7 mouse cellular contexts compared by ENCODE assay signal in genomic region chr6:114494987-114495386, GRCm38 (mm10).
DNase-seq lines count a peak whose midpoint lies in the region.
"Not testable (repeated sequence)": the region's sequence is repeated elsewhere in the genome, so short reads cannot be mapped to it uniquely, and the experiment has no call there.

No protein-coding gene starts in this region.

- WGBS in forebrain, embryonic 10.5 days: 27% methylated on average over 11 of the region's 12 CpGs

- not testable (repeated sequence) for H3K27me3 ChIP-seq in forebrain, embryonic 10.5 days (ENCODE audit: poor library complexity, severe bottlenecking)

- H3K4me3 ChIP-seq in forebrain, embryonic 10.5 days: not testable (repeated sequence)

- peak; percentile 23 for DNase-seq in ES-CJ7 (ENCODE audit: low read depth, low spot score)
- DNase-seq in adrenal gland, postnatal 10 days: peak; percentile 54
- not testable (repeated sequence) for DNase-seq in forebrain, embryonic 10.5 days (ENCODE audit: extremely low spot score, low spot score)
- peak; percentile 48 for DNase-seq in heart, postnatal 4 days
- DNase-seq in left cerebral cortex, postnatal 25 days (ENCODE audit: low spot score in 2 of 2): peak; percentile 13 to 41
- peak; percentile 24 for DNase-seq in lung, postnatal 14 days
- peak; percentile 28 for DNase-seq in right cerebral cortex, postnatal 25 days

- not testable (repeated sequence) for H3K9me3 ChIP-seq in forebrain, embryonic 10.5 days

- H3K27ac ChIP-seq in forebrain, embryonic 10.5 days: 0 out of 2 replicates have a peak overlapping the region, but pooled peaks have one; percentile 37

- intact Hi-C loops in left cerebral cortex, postnatal 25 days (cut with DNase I): not testable (repeated sequence)

- H3K36me3 ChIP-seq in forebrain, embryonic 10.5 days (replicated peaks): not testable (repeated sequence)

- not testable (repeated sequence) for H3K4me1 ChIP-seq in forebrain, embryonic 10.5 days
